ENCODE assay signal across 8 mouse cellular contexts in the genomic region with DNA sequence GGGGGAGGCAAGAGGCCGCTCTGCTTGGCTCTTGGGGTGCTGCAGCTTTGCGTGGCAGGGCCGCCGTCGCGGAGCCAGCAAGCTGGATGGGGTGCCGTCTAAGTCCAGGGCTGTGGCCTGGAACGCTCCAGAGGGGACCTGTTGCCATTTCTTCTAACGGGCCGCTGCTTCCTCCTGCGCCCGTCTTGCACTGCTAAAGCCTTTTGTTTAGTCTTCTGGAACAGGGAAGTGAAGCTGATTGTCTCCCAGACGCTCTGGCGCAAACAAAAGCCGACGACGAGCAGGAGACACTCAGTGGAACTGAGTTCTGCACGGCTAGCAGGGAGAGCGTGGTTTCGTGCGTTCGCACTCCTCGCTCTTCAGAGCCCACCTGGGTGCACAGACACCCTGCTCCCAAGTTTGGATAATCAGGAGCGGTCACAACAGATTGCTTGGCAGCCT. TPM values are rescaled to one million over a fixed set of nuclear protein-coding genes. Genes with fewer than 3 reads are reported as not detected.
DNase-seq lines count a peak whose midpoint lies in the region; ATAC-seq and TF ChIP-seq lines count a peak whose summit lies in the region.

No protein-coding gene starts in this region.

- H3K36me3 ChIP-seq in kidney, embryonic 16.5 days (ENCODE audit: insufficient read depth, low read length) = 0 out of 2 replicates have a peak, but pooled peaks cover under 1% of the 10 kb centered on the region
- H3K36me3 ChIP-seq in ES-E14 (ENCODE audit: control insufficient read depth, insufficient read depth, low read length, poor library complexity, severe bottlenecking) = no peaks in the 10 kb centered on the region
- no peaks in the 10 kb centered on the region for H3K36me3 ChIP-seq in embryonic facial prominence, embryonic 15.5 days
- no peaks in the 10 kb centered on the region for H3K36me3 ChIP-seq in intestine, embryonic 14.5 days (ENCODE audit: control insufficient read depth, insufficient read depth, low read length)
- H3K36me3 ChIP-seq in stomach, embryonic 16.5 days (ENCODE audit: control insufficient read depth, insufficient read depth, low read length) = no peaks in the 10 kb centered on the region

- no peaks in the 10 kb centered on the region for H3K27me3 ChIP-seq in kidney, embryonic 16.5 days (ENCODE audit: insufficient read depth, low read length)
- no peaks in the 10 kb centered on the region for H3K27me3 ChIP-seq in embryonic facial prominence, embryonic 15.5 days
- H3K27me3 ChIP-seq in intestine, embryonic 14.5 days (replicated peaks; ENCODE audit: control insufficient read depth, insufficient read depth, low read length) = no peaks in the 10 kb centered on the region
- no peaks in the 10 kb centered on the region for H3K27me3 ChIP-seq in stomach, embryonic 16.5 days (ENCODE audit: control insufficient read depth, insufficient read depth, low read length)

- peaks cover 18% of the 10 kb centered on the region for H3K4me1 ChIP-seq in kidney, embryonic 16.5 days (ENCODE audit: insufficient read depth, low read length)
- H3K4me1 ChIP-seq in ES-E14 (ENCODE audit: control insufficient read depth in 2 of 2, insufficient read depth in 2 of 2, low read length in 2 of 2, poor library complexity in 1 of 2) = peaks cover 0 to 10% of the 10 kb centered on the region in 2 experiments; a peak in 1 of 4 replicates
- peaks cover 25% of the 10 kb centered on the region for H3K4me1 ChIP-seq in embryonic facial prominence, embryonic 15.5 days
- H3K4me1 ChIP-seq in intestine, embryonic 14.5 days (replicated peaks; ENCODE audit: control insufficient read depth, insufficient read depth, low read length) = peaks cover 19% of the 10 kb centered on the region
- H3K4me1 ChIP-seq in stomach, embryonic 16.5 days (ENCODE audit: control insufficient read depth, insufficient read depth, low read length) = peaks cover 9% of the 10 kb centered on the region

- H3K4me2 ChIP-seq in kidney, embryonic 16.5 days (replicated peaks; ENCODE audit: low read depth, low read length) = peak overlapping the region; percentile 61
- H3K4me2 ChIP-seq in embryonic facial prominence, embryonic 15.5 days (replicated peaks) = peak overlapping the region; percentile 67
- H3K4me2 ChIP-seq in intestine, embryonic 14.5 days (ENCODE audit: low read length) = peak overlapping the region; percentile 72
- H3K4me2 ChIP-seq in stomach, embryonic 16.5 days (ENCODE audit: low read depth, low read length) = peak overlapping the region; percentile 49

- H3K27ac ChIP-seq in kidney, embryonic 16.5 days (ENCODE audit: low read length) = peak overlapping the region; percentile 96
- peak overlapping the region; percentile 81 for H3K27ac ChIP-seq in ES-E14 (ENCODE audit: insufficient read depth, low read depth, low read length, poor library complexity, severe bottlenecking)
- H3K27ac ChIP-seq in embryonic facial prominence, embryonic 15.5 days (replicated peaks) = peak overlapping the region; percentile 86
- H3K27ac ChIP-seq in intestine, embryonic 14.5 days (ENCODE audit: low read depth) = peak overlapping the region; percentile 90
- H3K27ac ChIP-seq in stomach, embryonic 16.5 days (ENCODE audit: low read length) = peak overlapping the region; percentile 97

- under 1% methylated on average over 24 of the region's 24 CpGs for WGBS in kidney, embryonic 16.5 days
- under 1% methylated on average over 24 of the region's 24 CpGs for whole genome bisulfite sequencing in embryonic facial prominence, embryonic 15.5 days
- under 1% methylated on average over 24 of the region's 24 CpGs for WGBS in intestine, embryonic 14.5 days
- under 1% methylated on average over 24 of the region's 24 CpGs for WGBS in stomach, embryonic 16.5 days

- H3K4me3 ChIP-seq in kidney, embryonic 16.5 days (ENCODE audit: low read length) = peak overlapping the region; percentile 95
- H3K4me3 ChIP-seq in ES-E14 (ENCODE audit: insufficient read depth in 1 of 2, low read depth in 1 of 2, low read length in 2 of 2, poor library complexity in 1 of 2, severe bottlenecking in 1 of 2) = peak overlapping the region; percentile 85 to 91
- peak overlapping the region; percentile 91 for H3K4me3 ChIP-seq in embryonic facial prominence, embryonic 15.5 days (replicated peaks)
- peak overlapping the region; percentile 98 for H3K4me3 ChIP-seq in intestine, embryonic 14.5 days (ENCODE audit: low read depth, low read length)
- peak overlapping the region; percentile 99 for H3K4me3 ChIP-seq in stomach, embryonic 16.5 days (replicated peaks; ENCODE audit: low read length)

- in situ Hi-C loops in ES-E14 (cut with MboI; ENCODE audit: low sequenced_read_pairs in 2 of 2, unreplicated experiment in 2 of 2) = no loop called here

- H3K9ac ChIP-seq in kidney, embryonic 16.5 days (replicated peaks; ENCODE audit: low read length) = peak overlapping the region; percentile 93
- peak overlapping the region; percentile 89 for H3K9ac ChIP-seq in ES-E14 (ENCODE audit: insufficient read depth, low read depth, low read length, poor library complexity, severe bottlenecking)
- peak overlapping the region; percentile 82 for H3K9ac ChIP-seq in embryonic facial prominence, embryonic 15.5 days
- peak overlapping the region; percentile 92 for H3K9ac ChIP-seq in intestine, embryonic 14.5 days (ENCODE audit: low read length)
- H3K9ac ChIP-seq in stomach, embryonic 16.5 days (ENCODE audit: low read length) = peak overlapping the region; percentile 97

- DNase-seq in kidney, adult 18-20 months = no peak
- DNase-seq in ES-E14 (ENCODE audit: low read depth, low spot score) = peak; percentile 31
- no peak for DNase-seq in intestine, embryonic 14.5 days (ENCODE audit: low spot score)
- peak; percentile 70 to 73 for DNase-seq in lung, postnatal 4 days
- DNase-seq in cerebellum, adult 11-12 months = no peak

- no peaks in the 10 kb centered on the region for H3K9me3 ChIP-seq in kidney, embryonic 16.5 days (ENCODE audit: low read length)
- H3K9me3 ChIP-seq in ES-E14 (ENCODE audit: control insufficient read depth, insufficient read depth, low read depth, low read length) = no peaks in the 10 kb centered on the region
- H3K9me3 ChIP-seq in embryonic facial prominence, embryonic 15.5 days (replicated peaks) = no peaks in the 10 kb centered on the region
- H3K9me3 ChIP-seq in intestine, embryonic 14.5 days (ENCODE audit: control insufficient read depth, low read length) = no peaks in the 10 kb centered on the region
- H3K9me3 ChIP-seq in stomach, embryonic 16.5 days (replicated peaks; ENCODE audit: control insufficient read depth, low read length) = no peaks in the 10 kb centered on the region

- peak; percentile 25 for ATAC-seq in kidney, embryonic 16.5 days (ENCODE audit: low FRiP score, low TSS enrichment)
- peak; percentile 15; the same call in 1 of the 2 replicates for ATAC-seq in embryonic facial prominence, embryonic 15.5 days (ENCODE audit: insufficient number of reproducible peaks, low FRiP score, low TSS enrichment, low read depth)
- peak; percentile 26; the same call in 1 of the 2 replicates for ATAC-seq in intestine, embryonic 14.5 days (replicated peaks; ENCODE audit: low FRiP score, low TSS enrichment, low read depth)
- no peak; the same call in none of the 2 replicates for ATAC-seq in stomach, embryonic 16.5 days (ENCODE audit: insufficient read depth, low FRiP score)

TF ChIP-seq in ES-E14, 5 proteins besides CTCF, POLR2A, EP300 and RAD21:
- TF ChIP-seq ZC3H11A (IDR thresholded peaks at IDR 0.05; ENCODE audit: borderline replicate concordance, low read depth, low read length) (no peak), MAFK (IDR thresholded peaks at IDR 0.05; ENCODE audit: insufficient read depth, low read depth, low read length) (no peak), HCFC1 (IDR thresholded peaks at IDR 0.05; ENCODE audit: borderline replicate concordance, insufficient read depth, low read length) (no peak; the same call in 1 of the 2 replicates), ZNF384 (IDR thresholded peaks at IDR 0.05; ENCODE audit: low read depth, low read length) (no peak), CHD2 (IDR thresholded peaks at IDR 0.05; ENCODE audit: low read depth, low read length) (no peak)
TF ChIP-seq in ES-E14: peak in this region for 0.

RNA-seq across cellular contexts. Expression of a gene that starts 0.4 kb away (rescaled TPM):
- polyA plus RNA-seq in kidney, embryonic 16.5 days (2015; fragmentation: Nextera tagmentation; extraction: Ambion mirVana) = 89.4 and 93.5 TPM in 2 replicates
- total RNA-seq in ES-E14 (2012; rRNA removed) = 55.4 and 60.6 TPM in 2 replicates
- 96.3 and 97.5 TPM in 2 replicates for polyA plus RNA-seq in embryonic facial prominence, embryonic 15.5 days (2015; fragmentation: Nextera tagmentation; extraction: Ambion mirVana)
- polyA plus RNA-seq in intestine, embryonic 14.5 days (2014; fragmentation: Nextera tagmentation; extraction: Ambion mirVana) = 86.8 and 91.1 TPM in 2 replicates
- 71.7 and 74.6 TPM in 2 replicates for polyA plus RNA-seq in stomach, embryonic 16.5 days (2015; fragmentation: Nextera tagmentation; extraction: Ambion mirVana)

RNA-seq across cellular contexts. Expression of a gene that starts 11.4 kb away (rescaled TPM):
- not detected in 2 replicates for polyA plus RNA-seq in kidney, embryonic 16.5 days (2015; fragmentation: Nextera tagmentation; extraction: Ambion mirVana)
- 0.58 and 0.90 TPM in 2 replicates for total RNA-seq in ES-E14 (2012; rRNA removed)
- polyA plus RNA-seq in embryonic facial prominence, embryonic 15.5 days (2015; fragmentation: Nextera tagmentation; extraction: Ambion mirVana) = 0.14 TPM in 1 of 2 replicates, not detected in the other
- polyA plus RNA-seq in intestine, embryonic 14.5 days (2014; fragmentation: Nextera tagmentation; extraction: Ambion mirVana) = not detected in 2 replicates
- polyA plus RNA-seq in stomach, embryonic 16.5 days (2015; fragmentation: Nextera tagmentation; extraction: Ambion mirVana) = not detected in 2 replicates

Comparison
In these comparisons a context has a peak if more than half of its experiments do, and no peak if none do; other contexts are left out.
1. DNase-seq: peak in ES-E14 (single experiment) and lung, postnatal 4 days (2 of 2); none in kidney, adult 18-20 months (single experiment), intestine, embryonic 14.5 days (single experiment) and cerebellum, adult 11-12 months (single experiment).
2. Peak in every context shown above with its lines, with median percentiles within 50 percentile points of each other: H3K27ac ChIP-seq, H3K4me2 ChIP-seq, H3K4me3 ChIP-seq and H3K9ac ChIP-seq.